38 mouse cellular contexts compared by ENCODE assay signal in the genomic region with DNA sequence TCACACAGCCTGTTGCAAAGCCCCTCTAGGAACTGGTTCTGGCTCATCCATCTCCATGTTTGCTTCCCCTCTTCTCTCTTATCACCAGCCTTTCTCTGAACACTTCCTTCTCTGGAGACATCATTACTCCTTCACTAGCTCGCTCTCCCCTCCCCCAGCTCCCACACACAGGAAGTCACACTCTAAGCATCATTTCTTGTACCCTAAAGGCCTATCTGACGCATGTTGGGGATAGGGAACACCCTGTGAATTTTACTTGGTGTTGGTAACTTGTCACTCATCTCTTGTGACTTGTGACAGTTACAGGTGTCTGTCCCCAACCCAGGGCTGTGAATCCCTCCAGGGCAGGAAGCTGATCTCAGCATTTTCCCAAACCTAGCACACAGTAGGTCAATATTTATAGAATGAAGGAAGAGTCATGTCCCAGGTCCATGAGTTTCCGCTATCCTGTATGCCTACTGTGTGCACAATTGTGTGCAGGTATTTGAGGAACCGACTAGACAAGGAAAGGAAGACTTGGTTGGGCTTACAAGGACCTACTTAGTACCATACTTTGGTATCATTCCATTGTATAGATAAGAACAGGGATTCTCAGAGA. TPM values are rescaled to one million over a fixed set of nuclear protein-coding genes. Genes with fewer than 3 reads are reported as not detected.
DNase-seq lines count a peak whose midpoint lies in the region; ATAC-seq and TF ChIP-seq lines count a peak whose summit lies in the region.
"Had no signal": no experiment of that assay in that cellular context is flagged by ENCODE, and none has a peak within 500 bp of the region (broad histone marks: within the 10 kb centered on the region; RNA-seq: fewer than 3 reads in every experiment).

No protein-coding gene starts in this region.

- H3K27ac ChIP-seq in thymus, adult 2 months (ENCODE audit: control insufficient read depth, insufficient read depth, low read length): no peak overlapping the region
- H3K27ac ChIP-seq in hindbrain, embryonic 14.5 days: no peak overlapping the region
- H3K27ac ChIP-seq: forebrain, embryonic 12.5 days; heart, embryonic 10.5 days; heart, embryonic 15.5 days; hindbrain, postnatal 0 days; left cerebral cortex, adult 2 months; limb, embryonic 10.5 days; limb, embryonic 15.5 days; liver, embryonic 13.5 days; macrophage; neural tube, embryonic 13.5 days had no signal

- H3K4me3 ChIP-seq in thymus, adult 2 months (ENCODE audit: control insufficient read depth, insufficient read depth, low read length): no peak overlapping the region
- no peak overlapping the region for H3K4me3 ChIP-seq in hindbrain, embryonic 14.5 days (replicated peaks; ENCODE audit: low read length)
- H3K4me3 ChIP-seq: erythroblast, embryonic 14.5 days; forebrain, embryonic 12.5 days; heart, embryonic 10.5 days; heart, embryonic 15.5 days; left cerebral cortex, adult 2 months; limb, embryonic 10.5 days; limb, embryonic 15.5 days; liver, embryonic 13.5 days; myocyte; neural tube, embryonic 13.5 days had no signal

- no peak overlapping the region for H3K9ac ChIP-seq in hindbrain, embryonic 14.5 days
- H3K9ac ChIP-seq: forebrain, embryonic 12.5 days; heart, embryonic 15.5 days; limb, embryonic 15.5 days; liver, embryonic 13.5 days; neural tube, embryonic 13.5 days had no signal

- DNase-seq in thymus, adult 2 months: peak; percentile 49
- no peak for DNase-seq in thymus, adult 18-20 months
- peak; percentile 57 for DNase-seq in thymus, postnatal 0 days (ENCODE audit: low spot score)
- DNase-seq in kidney, postnatal 4 days: no peak
- DNase-seq in hindbrain, embryonic 14.5 days (ENCODE audit: low spot score): no peak
- DNase-seq in frontal cortex, adult 2 months (ENCODE audit: extremely low spot score in 1 of 2, low spot score in 1 of 2): no peak
- DNase-seq: adrenal gland, postnatal 36 days; cerebellum, adult 18-20 months; cerebellum, postnatal 10 days; gastrocnemius, postnatal 14 days; heart, adult 11 months; kidney, adult 9 months; kidney, postnatal 10 days; liver, embryonic 13.5 days; lung, adult 18-20 months; lung, postnatal 10 days had no signal

- H3K4me2 ChIP-seq in hindbrain, embryonic 14.5 days (replicated peaks): no peak overlapping the region
- H3K4me2 ChIP-seq: forebrain, embryonic 12.5 days; heart, embryonic 15.5 days; limb, embryonic 15.5 days; liver, embryonic 13.5 days; neural tube, embryonic 13.5 days had no signal

- 70% methylated on average over 4 of the region's 4 CpGs for WGBS in thymus, adult 2 months
- 90% methylated on average over 4 of the region's 4 CpGs for WGBS in hindbrain, embryonic 14.5 days

- H3K9me3 ChIP-seq in hindbrain, embryonic 14.5 days (ENCODE audit: control insufficient read depth, low read length): no peaks in the 10 kb centered on the region
- H3K9me3 ChIP-seq: forebrain, embryonic 12.5 days; heart, embryonic 10.5 days; heart, embryonic 15.5 days; limb, embryonic 10.5 days; limb, embryonic 15.5 days; liver, embryonic 13.5 days; neural tube, embryonic 13.5 days had no signal

- ATAC-seq in granulocyte monocyte progenitor cell, adult 5-6 weeks (replicated peaks; ENCODE audit: poor library complexity, severe bottlenecking): peak; percentile 37; the same call in 1 of the 2 replicates
- ATAC-seq in hindbrain, embryonic 14.5 days (ENCODE audit: low FRiP score): no peak
- ATAC-seq: hindbrain, postnatal 0 days; intestine, embryonic 16.5 days; midbrain, embryonic 16.5 days had no signal

- TF ChIP-seq POLR2A in thymus, adult 2 months (IDR thresholded peaks at IDR 0.05; ENCODE audit: control insufficient read depth, extremely low read depth, insufficient read depth, low read length, poor library complexity): no peak

- peaks cover 19% of the 10 kb centered on the region for H3K4me1 ChIP-seq in thymus, adult 2 months (replicated peaks; ENCODE audit: control insufficient read depth, insufficient read depth, low read length)
- 0 out of 2 replicates have a peak, but pooled peaks cover 4% of the 10 kb centered on the region for H3K4me1 ChIP-seq in hindbrain, embryonic 14.5 days (replicated peaks; ENCODE audit: control insufficient read depth, insufficient read depth, low read length)
- H3K4me1 ChIP-seq: forebrain, embryonic 12.5 days; heart, embryonic 10.5 days; heart, embryonic 15.5 days; limb, embryonic 10.5 days; liver, embryonic 13.5 days had no signal

- no peaks in the 10 kb centered on the region for H3K36me3 ChIP-seq in thymus, adult 2 months (ENCODE audit: control insufficient read depth, insufficient read depth, low read length)
- H3K36me3 ChIP-seq in hindbrain, embryonic 14.5 days (replicated peaks; ENCODE audit: control insufficient read depth, insufficient read depth): no peaks in the 10 kb centered on the region
- H3K36me3 ChIP-seq: forebrain, embryonic 12.5 days; heart, embryonic 10.5 days; heart, embryonic 15.5 days; limb, embryonic 10.5 days; limb, embryonic 15.5 days; liver, embryonic 13.5 days; neural tube, embryonic 13.5 days had no signal

- H3K27me3 ChIP-seq in thymus, adult 2 months (ENCODE audit: control insufficient read depth, insufficient read depth, low read length): no peaks in the 10 kb centered on the region
- no peaks in the 10 kb centered on the region for H3K27me3 ChIP-seq in hindbrain, embryonic 14.5 days (ENCODE audit: control insufficient read depth, insufficient read depth, low read length)
- H3K27me3 ChIP-seq: forebrain, embryonic 12.5 days; heart, embryonic 15.5 days; liver, embryonic 13.5 days had no signal

- TF ChIP-seq CTCF in thymus, adult 2 months (IDR thresholded peaks at IDR 0.05; ENCODE audit: borderline replicate concordance, control insufficient read depth, extremely low read depth, insufficient read depth, low read length, poor library complexity): no peak

RNA-seq across cellular contexts. Expression of a gene that starts 46.1 kb away (rescaled TPM):
- 9.6 and 10.7 TPM in 2 replicates for polyA plus RNA-seq in thymus, adult 2 months (2012; rRNA removed)
- total RNA-seq in granulocyte monocyte progenitor cell, adult 5-6 weeks (2014; fragmentation: Nextera tagmentation): not detected in 2 replicates
- total RNA-seq in granulocyte monocyte progenitor cell, adult 5-6 weeks (2017): not detected in 2 replicates
- 21.7 and 24.2 TPM in 2 replicates for polyA plus RNA-seq in thymus, postnatal 0 days (2015; fragmentation: Nextera tagmentation; extraction: Ambion mirVana)
- not detected in 2 replicates for polyA plus RNA-seq in hindbrain, embryonic 14.5 days (2014; fragmentation: Nextera tagmentation; extraction: Ambion mirVana)
- polyA plus RNA-seq in frontal cortex, adult 2 months (2012; rRNA removed): not detected in 2 replicates
- total RNA-seq: adrenal gland, adult 18-20 months; adrenal gland, postnatal 36 days; heart, postnatal 25 days; hindbrain, postnatal 0 days; layer of hippocampus, adult 18-20 months; layer of hippocampus, postnatal 14 days; left cerebral cortex, adult 2 months had no signal
- polyA plus RNA-seq: brain, embryonic 14.5 days; cortical plate, adult 2 months; embryonic facial prominence, embryonic 14.5 days; erythroblast, embryonic 14.5 days; forebrain, embryonic 12.5 days; heart, embryonic 10.5 days; hindbrain, embryonic 11.5 days; hindbrain, postnatal 0 days; intestine, embryonic 16.5 days; limb, embryonic 10.5 days; liver, embryonic 13.5 days; macrophage; midbrain, embryonic 16.5 days; neural tube, embryonic 13.5 days had no signal

Comparison
In these comparisons a context has a peak if more than half of its experiments do, and no peak if none do; other contexts are left out.
1. DNase-seq: peak in thymus, adult 2 months (single experiment) and thymus, postnatal 0 days (single experiment); none in thymus, adult 18-20 months (0 of 2), kidney, postnatal 4 days (0 of 2), hindbrain, embryonic 14.5 days (single experiment) and frontal cortex, adult 2 months (0 of 2).
2. RNA of a gene that starts 46.1 kb away (polyA plus RNA-seq): 21.7 to 24.2 TPM in thymus, postnatal 0 days and 9.6 to 10.7 TPM in thymus, adult 2 months; not detected in hindbrain, embryonic 14.5 days and not detected in frontal cortex, adult 2 months; every median in the first group is over 10 times any median in the second.